Mouse (Mus musculus): ENCODE results near the gene Ripk4. TPM values are rescaled to one million over a fixed set of nuclear protein-coding genes. Genes with fewer than 3 reads are reported as not detected.

Gene Ripk4
- 7.7 and 9.8 TPM in 2 replicates for polyA plus RNA-seq (2015; fragmentation: Nextera tagmentation; extraction: Ambion mirVana)

DNA sequence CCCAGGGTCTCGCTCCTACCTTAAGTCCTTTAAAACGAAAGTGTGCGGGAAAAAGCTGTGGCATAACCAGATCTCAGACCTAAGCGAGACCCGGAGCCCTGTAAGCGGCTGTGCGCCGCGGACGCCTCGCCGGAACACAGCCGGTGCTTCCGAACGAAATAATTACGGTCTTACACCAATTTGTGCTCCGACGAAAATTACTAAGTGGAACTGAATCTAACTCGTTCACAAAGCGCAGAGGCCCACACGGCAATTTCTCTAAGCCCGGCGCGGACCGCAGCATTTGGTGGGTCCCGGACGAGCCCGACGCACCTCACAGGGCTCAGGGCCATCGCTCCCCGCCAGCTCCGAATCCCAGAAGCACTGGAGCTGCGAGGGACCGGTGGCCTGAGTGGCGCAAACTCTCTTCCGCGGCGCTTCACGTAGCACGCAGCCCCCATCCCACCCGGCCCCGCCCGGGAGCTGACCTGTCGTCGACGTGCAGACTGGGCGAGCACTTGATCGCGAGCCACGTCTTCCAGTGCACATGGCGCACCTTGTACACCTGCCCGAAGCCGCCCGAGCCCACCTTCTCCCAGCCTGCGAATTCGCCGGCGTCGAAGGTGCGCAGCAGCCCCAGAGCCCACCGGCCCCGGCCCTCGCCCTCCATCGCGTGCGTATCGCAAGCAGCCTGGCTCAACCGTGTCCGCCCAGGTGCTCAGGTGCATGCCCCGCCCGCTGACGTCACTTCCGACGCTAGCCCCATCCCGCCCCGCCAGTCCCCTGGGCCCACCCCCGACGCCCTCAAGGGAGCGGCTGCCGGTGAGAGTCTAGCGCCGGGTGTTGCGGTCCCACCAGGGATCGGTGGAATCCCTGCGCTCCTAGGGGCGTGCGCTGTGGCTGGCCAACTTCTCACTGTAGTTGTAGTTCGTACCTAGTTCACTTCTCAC, at the start of gene Ripk4:
TSS of gene Ripk4 (minus strand) at position 727 of the 929 bp plus-strand sequence.
- Histone ChIP-seq H3K4me3 (peak within 1 kb of the TSS; percentile 49), H3K27ac (no peak within 1 kb of the TSS), H3K4me1 (peaks cover 16% of the 10 kb centered on the region), H3K9ac (peak within 1 kb of the TSS; percentile 56), H3K9me3 (no peaks in the 10 kb centered on the region), H3K36me3 (no peaks in the 10 kb centered on the region), H3K27me3 (peaks cover 70% of the 10 kb centered on the region), H3K4me2 (replicated peaks) (peak within 1 kb of the TSS; percentile 78)
- WGBS: under 1% methylated on average over 88 of the region's 88 CpGs
- ATAC-seq (ENCODE audit: low FRiP score, low read depth): peak; percentile 57; the same call in 1 of the 2 replicates

DNA sequence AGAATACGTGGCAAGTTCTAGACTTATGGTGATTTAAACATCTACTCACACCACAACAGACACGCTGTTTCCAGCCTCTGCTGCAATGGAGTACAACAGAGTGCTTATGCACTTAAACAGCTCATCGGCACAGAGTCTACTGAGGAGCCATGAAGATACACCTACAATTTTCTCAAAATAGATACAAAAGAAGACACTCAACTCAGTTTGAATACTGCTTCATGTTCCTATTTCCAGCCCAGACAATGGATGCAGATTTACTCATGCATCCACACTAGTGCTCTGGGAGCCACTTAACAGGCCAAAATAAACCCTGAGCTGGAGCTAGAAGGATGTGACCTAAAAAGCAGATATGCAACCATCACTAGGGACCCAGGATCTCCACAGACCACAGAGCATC, 45.3 kb upstream of the Ripk4 start:
- 94% methylated on average over 3 of the region's 3 CpGs for WGBS
- Histone ChIP-seq H3K4me2 (replicated peaks) (no peak overlapping the region), H3K27me3 (no peaks in the 10 kb centered on the region), H3K9ac (no peak overlapping the region), H3K4me3 (no peak overlapping the region), H3K4me1 (no peaks in the 10 kb centered on the region), H3K36me3 (peaks cover 98% of the 10 kb centered on the region), H3K9me3 (no peaks in the 10 kb centered on the region), H3K27ac (no peak overlapping the region)
- no peak for ATAC-seq (ENCODE audit: low FRiP score, low read depth)

DNA sequence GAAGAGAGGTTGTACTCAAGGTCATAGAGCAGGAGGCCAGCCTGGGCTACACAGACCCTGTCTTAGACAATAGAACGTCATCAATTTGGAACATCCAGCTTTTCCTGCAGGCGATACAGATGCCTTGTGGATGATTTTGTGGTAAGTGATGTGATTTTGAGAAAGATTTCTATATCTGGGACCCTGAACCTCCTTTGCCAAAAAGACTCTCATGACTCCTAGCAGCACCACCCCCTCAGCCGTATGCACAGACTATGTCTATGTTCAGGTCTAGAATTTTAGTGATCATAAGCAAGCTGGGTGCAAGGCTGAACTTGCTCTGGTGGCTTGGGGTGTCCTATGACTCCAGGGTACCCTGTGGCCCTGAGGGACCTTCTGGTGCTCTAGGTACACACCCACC, 42.1 kb upstream of the Ripk4 start:
- no peaks in the 10 kb centered on the region for H3K9me3 ChIP-seq
- H3K4me3 ChIP-seq: no peak overlapping the region
- H3K27me3 ChIP-seq: no peaks in the 10 kb centered on the region
- 93% methylated on average over 3 of the region's 3 CpGs for WGBS
- H3K4me1 ChIP-seq: no peaks in the 10 kb centered on the region
- no peak for ATAC-seq (ENCODE audit: low FRiP score, low read depth)
- no peak overlapping the region for H3K27ac ChIP-seq
- H3K36me3 ChIP-seq: peaks cover 93% of the 10 kb centered on the region
- H3K9ac ChIP-seq: no peak overlapping the region
- H3K4me2 ChIP-seq (replicated peaks): no peak overlapping the region

DNA sequence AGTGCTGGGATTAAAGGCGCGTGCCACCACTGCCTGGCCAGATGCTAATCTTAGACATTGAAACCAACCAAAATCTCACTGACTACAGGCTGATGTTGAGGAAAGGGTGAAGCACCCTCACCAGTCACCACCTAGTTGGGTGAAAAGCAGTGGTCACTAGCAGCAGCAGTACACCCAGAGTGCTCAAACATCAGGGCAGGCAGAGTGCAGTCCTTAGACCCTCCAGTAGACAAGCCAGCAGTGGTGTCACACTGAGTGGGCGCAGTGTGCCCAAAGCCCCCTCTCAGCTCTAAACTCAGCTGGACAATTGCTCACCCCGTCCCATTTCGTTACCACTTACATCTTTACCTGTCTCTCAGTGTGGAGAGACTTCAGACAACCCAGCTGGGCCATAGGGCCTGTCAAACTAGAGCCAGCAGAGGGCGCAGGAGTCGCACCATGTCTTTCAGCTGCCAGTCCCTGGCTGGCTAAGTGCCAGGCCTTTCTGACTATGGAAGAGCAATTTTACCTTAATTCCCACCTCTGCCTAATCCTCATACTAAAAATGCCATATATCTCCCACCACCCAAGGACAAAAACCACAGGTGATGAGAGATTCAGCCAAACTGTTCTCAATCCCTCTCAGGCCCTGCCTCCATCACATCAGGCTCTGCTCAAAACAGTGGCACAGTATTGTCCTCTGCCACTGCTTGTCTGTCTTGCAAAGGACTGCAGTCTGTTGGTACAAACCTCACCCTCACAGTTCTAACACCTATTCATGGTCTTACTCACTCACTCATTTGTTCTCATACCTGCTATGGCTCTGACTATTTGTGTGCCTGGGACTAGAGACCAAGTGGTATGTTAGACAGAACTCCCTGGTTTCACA, 41.3 kb upstream of the Ripk4 start:
- ATAC-seq (ENCODE audit: low FRiP score, low read depth): no peak; the same call in 1 of the 2 replicates
- H3K27me3 ChIP-seq: no peaks in the 10 kb centered on the region
- no peak overlapping the region for H3K4me3 ChIP-seq
- H3K4me2 ChIP-seq (replicated peaks): no peak overlapping the region
- H3K27ac ChIP-seq: no peak overlapping the region
- no peaks in the 10 kb centered on the region for H3K4me1 ChIP-seq
- H3K36me3 ChIP-seq: peaks cover 93% of the 10 kb centered on the region
- H3K9me3 ChIP-seq: no peaks in the 10 kb centered on the region
- no peak overlapping the region for H3K9ac ChIP-seq
- WGBS: 78% methylated on average over 7 of the region's 7 CpGs

DNA sequence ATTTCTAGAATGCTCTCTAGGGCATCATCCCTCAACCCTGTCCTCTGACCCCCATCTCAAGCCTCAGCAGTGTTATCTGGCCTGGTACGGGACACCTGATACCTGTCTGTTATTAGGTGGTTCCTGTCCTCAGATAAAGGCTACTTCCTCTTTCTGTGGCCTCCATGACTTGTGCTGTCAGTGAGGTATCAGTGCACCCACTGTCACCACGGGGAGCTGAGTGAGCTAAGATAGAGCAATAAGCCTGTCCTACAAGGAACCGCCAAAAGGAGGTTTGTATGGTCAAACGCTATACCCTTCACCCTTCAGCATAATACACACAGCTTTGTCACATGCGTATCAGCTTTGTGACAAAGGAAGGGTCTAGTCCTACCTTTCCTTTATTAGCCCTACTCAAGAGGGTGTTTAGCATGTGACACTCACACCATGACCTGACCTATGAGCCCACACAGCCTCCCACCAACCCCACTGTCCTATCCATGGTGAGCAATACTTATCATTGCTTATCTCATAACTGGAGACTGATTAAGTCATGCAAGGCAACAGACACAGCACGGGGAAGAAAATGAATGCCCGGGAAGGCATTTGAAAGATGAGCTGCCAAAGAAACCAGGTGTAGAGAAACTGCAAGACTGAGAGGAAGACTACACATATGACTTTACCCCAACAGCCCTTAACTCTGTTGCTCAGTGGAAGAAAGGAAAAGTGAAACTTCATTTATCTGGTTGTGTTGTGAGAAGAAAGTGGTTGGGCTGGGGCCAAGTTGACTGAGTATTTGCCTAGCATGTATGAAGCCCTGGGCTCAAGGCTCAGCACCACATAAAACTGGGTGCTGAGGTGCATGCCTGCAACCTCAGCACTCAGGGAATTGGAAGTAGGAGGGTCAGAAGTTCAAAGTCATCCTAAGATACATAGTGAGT, 34.6 kb upstream of the Ripk4 start:
- no peak for ATAC-seq (ENCODE audit: low FRiP score, low read depth)
- no peak overlapping the region for H3K27ac ChIP-seq

DNA sequence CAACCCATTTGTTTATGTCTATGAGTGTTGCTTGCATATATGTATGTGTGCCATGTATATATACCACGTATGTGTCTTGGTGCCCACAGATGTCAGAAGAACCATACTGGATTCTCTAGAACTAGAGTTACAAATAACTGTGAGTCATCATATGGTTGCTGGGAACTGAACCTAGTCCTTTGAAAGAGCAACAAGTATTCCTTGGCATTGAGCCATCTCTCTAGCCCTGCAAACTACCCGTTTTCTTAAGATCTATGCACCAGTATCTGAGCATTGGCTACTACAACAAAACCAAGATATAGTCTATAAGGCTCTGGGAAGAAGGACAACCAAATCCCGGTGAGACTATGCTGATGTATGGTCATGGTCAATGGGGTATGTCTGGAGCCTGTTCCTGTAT, 33.6 kb upstream of the Ripk4 start:
- Histone ChIP-seq H3K9ac (no peak overlapping the region), H3K36me3 (peaks cover 92% of the 10 kb centered on the region), H3K4me1 (no peaks in the 10 kb centered on the region), H3K27me3 (no peaks in the 10 kb centered on the region), H3K4me2 (replicated peaks) (no peak overlapping the region), H3K4me3 (no peak overlapping the region), H3K9me3 (no peaks in the 10 kb centered on the region), H3K27ac (no peak overlapping the region)
- ATAC-seq (ENCODE audit: low FRiP score, low read depth): no peak
- WGBS: 93% methylated on average over 3 of the region's 3 CpGs

More for the DNA sequence above, 34.6 kb upstream of the Ripk4 start:
- Histone ChIP-seq H3K9me3 (no peaks in the 10 kb centered on the region), H3K36me3 (peaks cover 92% of the 10 kb centered on the region), H3K4me3 (no peak overlapping the region), H3K9ac (no peak overlapping the region), H3K27me3 (no peaks in the 10 kb centered on the region), H3K4me2 (replicated peaks) (no peak overlapping the region), H3K4me1 (no peaks in the 10 kb centered on the region)
- 90% methylated on average over 7 of the region's 7 CpGs for WGBS

DNA sequence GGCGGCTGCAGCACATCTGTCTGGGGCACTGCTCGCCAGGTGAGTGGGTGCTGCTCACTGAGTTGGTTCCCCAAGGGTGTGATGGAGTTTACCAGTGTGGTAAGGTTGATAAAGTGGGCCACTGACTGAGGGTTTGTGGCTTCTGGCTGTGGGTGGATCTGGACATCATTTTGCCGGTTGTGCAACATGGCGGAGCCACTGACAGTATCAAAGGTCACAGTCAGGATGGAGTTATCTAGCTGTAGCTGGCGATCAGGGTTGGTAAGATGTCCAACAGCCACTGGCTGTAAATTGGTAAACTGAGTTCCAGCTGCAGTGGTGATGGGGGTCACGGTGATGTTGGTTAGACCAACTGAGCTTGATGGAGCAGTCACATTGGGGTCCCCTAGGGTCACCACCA, 30.7 kb upstream of the Ripk4 start:
- Histone ChIP-seq H3K4me3 (no peak overlapping the region), H3K9me3 (no peaks in the 10 kb centered on the region), H3K4me1 (no peaks in the 10 kb centered on the region), H3K9ac (no peak overlapping the region), H3K27me3 (no peaks in the 10 kb centered on the region), H3K4me2 (replicated peaks) (no peak overlapping the region), H3K36me3 (peaks cover 74% of the 10 kb centered on the region), H3K27ac (no peak overlapping the region)
- 91% methylated on average over 6 of the region's 6 CpGs for WGBS
- no peak for ATAC-seq (ENCODE audit: low FRiP score, low read depth)

DNA sequence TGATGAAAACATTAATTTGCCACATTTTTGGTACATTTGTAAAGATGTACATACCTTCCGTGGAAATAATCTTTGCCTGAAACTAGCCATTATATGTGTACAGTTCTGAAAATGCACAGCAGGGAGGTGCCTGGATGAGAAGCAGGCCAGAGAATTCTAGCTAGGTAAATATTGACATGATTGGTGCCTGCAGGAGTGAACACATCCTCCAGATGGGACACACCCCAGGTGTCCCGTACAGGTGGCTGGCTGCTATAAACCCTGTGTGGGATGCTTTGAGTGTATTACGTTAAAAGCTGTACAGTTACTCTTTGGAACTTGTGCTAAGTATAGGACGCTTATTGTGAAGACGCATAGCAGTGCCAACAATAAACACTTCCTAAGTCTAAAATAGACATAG, 19.5 kb upstream of the Ripk4 start:
- H3K4me1 ChIP-seq: peaks cover 3% of the 10 kb centered on the region; the same call in 1 of the 2 replicates
- ATAC-seq (ENCODE audit: low FRiP score, low read depth): no peak
- H3K36me3 ChIP-seq: no peaks in the 10 kb centered on the region
- H3K9me3 ChIP-seq: no peaks in the 10 kb centered on the region
- H3K27me3 ChIP-seq: no peaks in the 10 kb centered on the region
- no peak overlapping the region for H3K9ac ChIP-seq
- H3K4me2 ChIP-seq (replicated peaks): no peak overlapping the region
- H3K27ac ChIP-seq: no peak overlapping the region
- H3K4me3 ChIP-seq: no peak overlapping the region
- 78% methylated on average over 5 of the region's 5 CpGs for WGBS

DNA sequence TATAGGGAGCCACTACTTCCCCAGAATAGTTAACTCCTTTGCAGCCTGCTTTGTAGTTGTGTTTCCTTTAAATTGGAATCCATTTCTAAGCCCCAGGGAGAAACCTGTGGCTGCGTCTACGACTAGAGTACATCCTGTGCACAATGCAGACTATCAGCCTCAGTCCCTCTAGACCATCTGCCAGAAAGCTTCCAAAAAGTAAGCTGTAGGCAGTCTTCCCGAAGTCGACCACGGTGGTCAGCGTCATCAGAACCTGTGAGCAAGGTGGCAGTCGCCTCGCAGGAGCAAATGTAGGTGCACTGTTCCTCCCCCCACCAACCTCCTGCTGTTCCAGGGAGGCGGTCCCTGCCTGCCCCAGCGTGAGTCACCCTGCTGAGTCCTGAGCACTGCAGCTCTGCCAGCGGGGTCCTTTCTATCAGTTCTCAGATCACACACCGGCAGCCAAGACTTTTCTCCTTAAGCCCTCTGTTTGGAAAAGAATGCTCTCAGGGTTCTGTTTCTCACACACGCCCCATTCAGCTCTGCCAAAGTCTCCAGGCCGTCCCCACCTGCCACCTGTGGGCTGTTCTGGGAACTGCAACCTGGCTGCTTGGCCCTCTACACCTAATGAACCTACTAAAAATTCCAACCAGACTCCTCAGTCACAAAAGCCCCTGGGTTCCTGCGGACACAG, 14.9 kb upstream of the Ripk4 start:
- 29% methylated on average over 15 of the region's 15 CpGs for WGBS
- no peaks in the 10 kb centered on the region for H3K9me3 ChIP-seq
- peak overlapping the region; percentile 15; the same call in 1 of the 2 replicates for H3K4me3 ChIP-seq
- no peaks in the 10 kb centered on the region for H3K36me3 ChIP-seq
- H3K4me2 ChIP-seq (replicated peaks): peak overlapping the region; percentile 46
- H3K27me3 ChIP-seq: no peaks in the 10 kb centered on the region
- H3K27ac ChIP-seq: no peak overlapping the region
- ATAC-seq (ENCODE audit: low FRiP score, low read depth): 0 out of 2 replicates have a peak, but pooled peaks have one; percentile 40
- H3K9ac ChIP-seq: no peak overlapping the region
- peaks cover 3% of the 10 kb centered on the region; the same call in 1 of the 2 replicates for H3K4me1 ChIP-seq

DNA sequence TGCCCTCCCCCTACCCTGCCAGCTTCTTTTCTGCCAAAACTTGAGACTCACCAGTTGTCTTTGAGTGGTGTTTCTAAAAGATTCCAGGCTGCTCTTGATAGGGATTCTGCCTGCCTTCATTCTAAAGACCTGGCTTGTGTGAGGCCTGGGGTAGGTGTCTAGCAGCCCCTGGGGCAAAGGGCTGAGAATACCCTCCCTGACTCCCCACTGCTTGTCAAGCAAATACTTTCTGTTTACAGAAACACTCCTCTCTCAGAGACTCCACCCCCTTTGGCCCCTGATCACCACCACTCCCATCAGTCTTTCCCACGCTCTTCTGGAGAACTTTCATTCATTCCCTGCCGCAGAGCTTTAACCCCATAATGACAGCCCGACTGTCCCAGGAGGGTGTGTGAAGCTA, 2.9 kb upstream of the Ripk4 start:
- Histone ChIP-seq H3K4me1 (peaks cover 16% of the 10 kb centered on the region), H3K9me3 (no peaks in the 10 kb centered on the region), H3K4me3 (no peak overlapping the region), H3K36me3 (no peaks in the 10 kb centered on the region), H3K27ac (no peak overlapping the region), H3K9ac (no peak overlapping the region), H3K27me3 (peaks cover 57% of the 10 kb centered on the region), H3K4me2 (replicated peaks) (no peak overlapping the region)
- WGBS: 24% methylated on average over 3 of the region's 3 CpGs
- ATAC-seq (ENCODE audit: low FRiP score, low read depth): no peak

DNA sequence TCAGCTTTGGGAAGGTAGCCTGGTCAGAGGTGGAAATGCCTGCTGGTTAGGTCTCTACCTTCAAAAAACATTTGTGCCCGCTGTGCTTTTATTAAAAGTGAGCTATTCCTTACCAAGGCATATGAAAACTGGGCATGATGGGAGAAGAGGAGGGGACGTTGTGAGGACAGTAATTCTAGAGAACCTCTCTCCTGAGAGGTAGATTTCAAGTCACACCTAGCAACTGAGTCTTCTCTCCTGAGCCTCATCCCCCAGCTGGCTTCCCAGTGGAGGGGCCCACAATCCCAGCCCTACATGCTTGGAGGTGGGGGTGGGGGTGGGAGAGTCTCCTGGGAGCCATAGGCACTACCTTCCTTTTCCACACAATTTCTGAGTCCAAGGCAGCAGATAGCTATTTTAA, 1.0 kb upstream of the Ripk4 start:
- no peaks in the 10 kb centered on the region for H3K9me3 ChIP-seq
- H3K9ac ChIP-seq: no peak overlapping the region
- peaks cover 16% of the 10 kb centered on the region for H3K4me1 ChIP-seq
- no peak overlapping the region for H3K4me3 ChIP-seq
- WGBS: 64% methylated on average over 2 of the region's 2 CpGs
- H3K4me2 ChIP-seq (replicated peaks): no peak overlapping the region
- H3K36me3 ChIP-seq: no peaks in the 10 kb centered on the region
- ATAC-seq (ENCODE audit: low FRiP score, low read depth): no peak
- H3K27me3 ChIP-seq: peaks cover 67% of the 10 kb centered on the region
- H3K27ac ChIP-seq: no peak overlapping the region

Data from limb, embryonic 13.5 days (tissue).